Mouse (Mus musculus) intestine, embryonic 15.5 days (tissue): ENCODE results near the gene Arhgap45. TPM values are rescaled to one million over a fixed set of nuclear protein-coding genes. Genes with fewer than 3 reads are reported as not detected.
A peak's percentile ranks its signal among the peaks of the same experiment; 100 is the strongest.

Experiments
- ATAC-seq: fragments of 200-750 bp; cut with Nextera tagmentation; 2 replicates; pipeline ENCODE4 v1.8.0; 2017; ENCODE audit warnings: moderate TSS enrichment, moderate library complexity
- H3K27ac ChIP-seq: fragments of 300-500 bp; sonication (generic); 2 replicates; pipeline ENCODE4 v1.5.1; 2015; ENCODE audit warnings: mild to moderate bottlenecking, inconsistent platforms
- H3K27me3 ChIP-seq: fragments of 300-500 bp; sonication (generic); replicated peaks from 2 replicates; pipeline ENCODE4 v1.6.1; 2015; ENCODE audit warnings: inconsistent platforms
- H3K36me3 ChIP-seq: fragments of 300-500 bp; sonication (generic); 2 replicates; pipeline ENCODE4 v1.6.1; 2015; ENCODE audit warnings: inconsistent platforms
- H3K4me1 ChIP-seq: fragments of 300-500 bp; sonication (generic); replicated peaks from 2 replicates; pipeline ENCODE4 v1.6.1; 2015; ENCODE audit warnings: inconsistent platforms
- H3K4me2 ChIP-seq: fragments of 300-500 bp; sonication (generic); replicated peaks from 2 replicates; pipeline ENCODE4 v1.6.1; 2015; ENCODE audit warnings: mild to moderate bottlenecking, inconsistent platforms
- H3K4me3 ChIP-seq: fragments of 300-500 bp; sonication (generic); replicated peaks from 2 replicates; pipeline ENCODE4 v1.5.1; 2015; ENCODE audit warnings: inconsistent platforms
- H3K9ac ChIP-seq: fragments of 300-500 bp; sonication (generic); 2 replicates; pipeline ENCODE4 v1.6.1; 2015; ENCODE audit warnings: inconsistent platforms
- H3K9me3 ChIP-seq: fragments of 300-500 bp; sonication (generic); 2 replicates; pipeline ENCODE4 v1.6.1; 2016; ENCODE audit warnings: inconsistent platforms
- WGBS: fragments of 180-500 bp; shearing (Covaris S2); methylation state at CpG from one replicate; pipeline ENCODE4 v1.1.7; 2015; 5-methylcytosine and 5-hydroxymethylcytosine counted together
- polyA plus RNA-seq: library from polyadenylated mRNA; unstranded; fragments of >200 nt; fragmentation: Nextera tagmentation; extraction: Ambion mirVana; gene quantifications from 2 replicates; pipeline ENCODE4 v1.2.1, GENCODE M21; 2015

Gene Arhgap45
- polyA plus RNA-seq, 1 experiment from 2014 or later = 6.5 TPM

DNA sequence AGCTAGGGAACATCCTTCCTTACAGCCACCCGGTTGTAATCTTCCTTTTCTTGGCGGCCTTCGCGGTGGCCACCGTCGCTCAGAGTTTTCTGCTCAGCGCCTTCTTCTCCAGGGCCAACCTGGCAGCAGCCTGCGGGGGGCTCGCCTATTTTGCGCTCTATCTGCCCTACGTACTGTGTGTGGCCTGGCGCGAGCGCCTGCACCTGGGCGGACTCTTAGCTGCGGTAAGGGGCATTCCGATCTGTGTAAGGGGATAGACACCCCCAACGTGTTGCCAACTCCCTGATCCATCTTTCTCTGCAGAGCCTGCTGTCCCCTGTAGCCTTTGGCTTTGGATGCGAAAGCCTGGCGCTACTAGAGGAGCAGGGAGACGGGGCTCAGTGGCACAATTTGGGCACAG is 13.6 kb upstream of the Arhgap45 start:
- 41% methylated on average over 21 of the region's 21 CpGs for WGBS
- Histone ChIP-seq H3K27me3 (peaks cover 2% of the 10 kb centered on the region; the same call in 1 of the 2 replicates), H3K27ac (no peak overlapping the region), H3K4me1 (peaks cover 17% of the 10 kb centered on the region), H3K4me3 (no peak overlapping the region), H3K9ac (no peak overlapping the region), H3K4me2 (0 out of 2 replicates have a peak overlapping the region, but pooled peaks have one; percentile 9), H3K9me3 (no peaks in the 10 kb centered on the region), H3K36me3 (no peaks in the 10 kb centered on the region)
- ATAC-seq = no peak

DNA sequence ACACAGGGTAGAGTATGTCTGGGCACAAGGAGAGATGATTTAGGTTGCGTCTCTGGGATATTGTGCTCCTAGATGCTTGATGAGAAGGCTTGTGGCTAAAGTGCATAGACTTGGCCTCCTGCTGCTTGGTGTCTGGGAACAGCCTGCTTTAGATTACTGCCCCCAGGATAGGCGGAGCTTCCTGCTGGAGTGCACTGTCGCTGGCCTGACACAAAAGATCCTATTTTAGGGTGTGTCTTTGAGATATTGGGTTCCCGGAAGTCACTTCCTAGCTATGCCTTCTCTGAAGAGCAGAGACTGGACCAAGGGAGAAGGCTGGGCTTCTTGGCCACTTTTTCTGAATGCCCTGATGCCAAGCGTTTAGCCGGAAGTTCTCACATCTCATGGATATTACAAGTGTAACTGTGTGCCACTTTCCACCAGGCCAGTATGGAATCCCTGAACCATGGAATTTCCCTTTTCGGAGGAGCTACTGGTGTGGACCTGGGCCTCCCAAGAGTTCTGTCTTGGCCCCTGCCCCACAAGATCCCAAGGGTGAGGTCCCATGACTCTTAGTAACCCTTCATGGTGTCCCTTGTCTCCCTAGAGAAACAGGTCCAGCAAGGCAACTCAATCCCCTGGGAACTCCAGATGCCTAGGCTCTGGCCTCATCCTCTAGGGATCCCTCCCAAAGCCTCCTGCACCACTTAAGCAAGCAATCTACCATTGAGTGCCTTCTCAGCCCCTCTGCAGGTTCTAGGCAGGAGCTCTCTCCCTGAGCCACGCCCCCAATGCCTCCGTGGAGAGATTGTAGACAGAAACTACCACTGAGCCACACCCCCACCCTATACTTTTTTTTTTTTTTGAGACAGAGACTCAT is 12.8 kb upstream of the Arhgap45 start:
- H3K27me3 ChIP-seq = no peaks in the 10 kb centered on the region; the same call in 1 of the 2 replicates
- H3K4me3 ChIP-seq = no peak overlapping the region
- ATAC-seq = peak; percentile 58
- H3K4me1 ChIP-seq = peaks cover 12% of the 10 kb centered on the region
- 0 out of 2 replicates have a peak overlapping the region, but pooled peaks have one; percentile 9 for H3K4me2 ChIP-seq
- H3K9me3 ChIP-seq = no peaks in the 10 kb centered on the region
- H3K27ac ChIP-seq = no peak overlapping the region
- 55% methylated on average over 9 of the region's 9 CpGs for WGBS
- no peak overlapping the region for H3K9ac ChIP-seq
- no peaks in the 10 kb centered on the region for H3K36me3 ChIP-seq

DNA sequence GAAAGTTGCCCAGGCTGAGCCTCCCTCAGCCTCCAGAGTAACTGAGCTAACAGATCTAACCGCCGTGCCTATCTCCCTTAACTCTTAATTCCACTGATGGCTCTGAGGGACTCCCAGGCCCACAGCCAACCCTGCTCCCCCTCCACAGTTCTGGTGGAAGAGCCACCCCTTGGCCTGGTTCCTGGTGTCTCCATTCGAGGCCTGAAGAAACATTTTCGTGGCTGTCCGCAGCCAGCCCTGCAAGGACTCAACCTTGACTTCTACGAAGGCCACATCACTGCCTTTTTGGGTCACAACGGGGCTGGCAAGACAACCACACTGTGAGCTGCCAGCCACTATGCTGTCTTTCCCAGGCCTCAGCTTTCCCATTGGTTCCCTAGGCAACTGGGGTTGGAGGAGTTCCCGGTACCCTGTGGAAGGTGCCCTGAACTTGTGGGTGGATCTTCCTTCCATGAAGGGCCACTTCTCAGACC is 12.2 kb upstream of the Arhgap45 start:
- H3K9me3 ChIP-seq = no peaks in the 10 kb centered on the region
- peaks cover 12% of the 10 kb centered on the region for H3K4me1 ChIP-seq
- H3K36me3 ChIP-seq = no peaks in the 10 kb centered on the region
- H3K4me2 ChIP-seq = no peak overlapping the region
- H3K9ac ChIP-seq = no peak overlapping the region
- H3K27ac ChIP-seq = no peak overlapping the region
- no peaks in the 10 kb centered on the region; the same call in 1 of the 2 replicates for H3K27me3 ChIP-seq
- ATAC-seq = no peak; the same call in 1 of the 2 replicates
- whole genome bisulfite sequencing = 85% methylated on average over 8 of the region's 8 CpGs
- no peak overlapping the region for H3K4me3 ChIP-seq

DNA sequence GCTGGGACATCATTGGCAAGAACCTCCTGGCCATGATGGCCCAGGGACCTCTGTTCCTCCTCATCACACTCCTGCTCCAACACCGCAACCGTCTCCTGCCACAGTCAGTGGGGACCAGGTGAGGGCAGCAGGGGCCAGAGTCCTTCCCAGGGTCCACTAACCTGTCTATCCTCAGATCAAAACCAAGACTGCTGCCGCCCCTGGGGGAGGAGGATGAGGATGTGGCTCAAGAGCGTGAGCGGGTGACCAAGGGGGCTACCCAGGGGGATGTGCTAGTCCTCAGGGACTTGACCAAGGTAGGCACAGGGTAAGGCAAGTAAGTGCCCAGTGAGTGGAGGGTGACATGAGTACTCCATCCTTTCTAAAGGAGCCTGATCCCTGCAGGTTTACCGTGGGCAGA is 4.7 kb upstream of the Arhgap45 start:
- H3K27me3 ChIP-seq = peaks cover 28% of the 10 kb centered on the region
- WGBS = 85% methylated on average over 6 of the region's 6 CpGs
- no peak overlapping the region for H3K9ac ChIP-seq
- H3K4me1 ChIP-seq = peaks cover 4% of the 10 kb centered on the region; the same call in 1 of the 2 replicates
- ATAC-seq = no peak
- peaks cover 13% of the 10 kb centered on the region for H3K36me3 ChIP-seq
- no peaks in the 10 kb centered on the region for H3K9me3 ChIP-seq
- H3K4me3 ChIP-seq = no peak overlapping the region
- H3K27ac ChIP-seq = no peak overlapping the region
- H3K4me2 ChIP-seq = no peak overlapping the region

DNA sequence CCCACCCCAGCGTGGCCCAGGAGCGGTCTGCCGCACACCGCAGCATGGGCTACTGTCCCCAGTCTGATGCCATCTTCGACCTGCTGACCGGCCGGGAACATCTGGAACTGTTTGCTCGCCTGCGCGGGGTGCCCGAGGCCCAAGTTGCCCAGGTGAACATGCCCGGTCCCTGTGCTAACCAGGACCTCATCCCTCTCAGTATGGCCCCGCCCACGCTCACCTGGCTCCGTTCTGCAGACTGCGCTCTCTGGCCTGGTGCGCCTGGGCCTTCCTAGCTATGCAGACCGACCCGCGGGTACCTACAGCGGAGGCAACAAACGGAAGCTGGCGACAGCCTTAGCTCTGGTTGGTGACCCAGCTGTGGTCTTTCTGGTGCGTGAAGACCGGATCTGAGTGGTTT is 2.8 kb upstream of the Arhgap45 start:
- Histone ChIP-seq H3K9me3 (no peaks in the 10 kb centered on the region), H3K27ac (no peak overlapping the region), H3K4me1 (peaks cover 6% of the 10 kb centered on the region), H3K4me2 (no peak overlapping the region), H3K27me3 (peaks cover 28% of the 10 kb centered on the region), H3K9ac (no peak overlapping the region), H3K4me3 (no peak overlapping the region), H3K36me3 (peaks cover 13% of the 10 kb centered on the region)
- ATAC-seq = no peak
- 47% methylated on average over 25 of the region's 25 CpGs for WGBS

DNA sequence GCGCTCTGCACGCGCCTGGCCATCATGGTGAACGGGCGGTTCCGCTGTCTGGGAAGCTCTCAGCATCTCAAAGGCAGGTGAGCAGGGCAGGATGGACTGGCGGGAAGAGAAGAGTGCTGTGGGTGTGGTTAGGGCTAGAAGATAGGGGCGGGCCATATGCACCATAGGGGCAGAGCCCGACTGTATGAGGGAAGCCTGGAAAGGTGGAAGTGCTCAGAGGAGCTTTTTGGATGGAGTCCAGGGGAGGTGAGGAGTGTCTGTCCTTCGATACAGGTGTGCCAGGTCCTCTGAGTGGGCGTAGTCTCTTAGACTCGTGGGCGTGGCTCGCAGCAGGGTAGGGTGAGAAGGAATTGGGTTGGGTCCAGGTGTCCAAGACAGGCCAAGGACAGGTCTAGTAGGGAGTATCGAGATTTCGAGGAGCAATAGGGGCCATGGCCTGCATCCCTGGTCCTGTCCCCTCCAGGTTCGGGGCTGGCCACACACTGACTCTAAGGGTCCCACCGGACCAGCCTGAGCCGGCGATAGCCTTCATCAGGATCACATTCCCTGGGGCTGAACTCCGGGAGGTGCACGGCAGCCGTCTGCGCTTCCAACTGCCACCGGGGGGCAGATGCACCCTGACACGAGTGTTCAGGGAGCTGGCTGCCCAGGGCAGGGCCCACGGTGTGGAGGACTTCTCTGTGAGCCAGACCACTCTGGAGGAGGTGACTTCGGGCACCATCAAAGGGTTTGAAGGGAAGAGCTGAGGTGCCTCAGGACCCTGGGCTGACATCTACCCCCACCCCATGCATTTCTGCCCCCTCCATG is 1.8 kb upstream of the Arhgap45 start:
- 29% methylated on average over 28 of the region's 28 CpGs for WGBS
- H3K4me2 ChIP-seq = peak overlapping the region; percentile 6; the same call in 1 of the 2 replicates
- H3K9ac ChIP-seq = peak overlapping the region; percentile 28; the same call in 1 of the 2 replicates
- peaks cover 28% of the 10 kb centered on the region for H3K27me3 ChIP-seq
- H3K27ac ChIP-seq = no peak overlapping the region
- no peaks in the 10 kb centered on the region for H3K9me3 ChIP-seq
- ATAC-seq = peak; percentile 52
- H3K4me1 ChIP-seq = peaks cover 17% of the 10 kb centered on the region
- H3K36me3 ChIP-seq = peaks cover 11% of the 10 kb centered on the region
- H3K4me3 ChIP-seq = no peak overlapping the region

DNA sequence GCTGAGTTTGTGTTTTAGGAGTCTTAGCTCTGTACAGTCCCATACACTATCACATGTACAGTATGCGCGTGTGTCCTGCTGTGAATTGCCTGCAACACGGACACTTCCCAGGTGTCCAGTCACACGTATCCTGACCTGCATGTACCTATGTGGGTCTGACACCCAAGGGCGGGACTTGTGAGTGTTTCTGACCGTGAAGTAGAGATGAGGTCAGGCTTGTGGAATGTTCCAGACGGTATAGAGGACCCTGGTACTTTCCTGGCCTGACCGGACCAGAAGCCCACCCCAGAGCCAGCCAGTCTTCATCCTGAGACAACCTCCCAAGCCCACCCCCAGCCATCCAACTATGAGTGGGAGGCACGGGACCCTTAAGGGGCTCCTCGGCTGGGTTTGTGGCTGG is 870 bp upstream of the Arhgap45 start:
- Histone ChIP-seq H3K9ac (no peak overlapping the region), H3K4me2 (no peak overlapping the region), H3K4me3 (no peak overlapping the region), H3K9me3 (no peaks in the 10 kb centered on the region), H3K4me1 (peaks cover 18% of the 10 kb centered on the region), H3K36me3 (0 out of 2 replicates have a peak, but pooled peaks cover 4% of the 10 kb centered on the region), H3K27me3 (peaks cover 28% of the 10 kb centered on the region), H3K27ac (no peak overlapping the region)
- no peak for ATAC-seq
- WGBS = 80% methylated on average over 10 of the region's 10 CpGs

DNA sequence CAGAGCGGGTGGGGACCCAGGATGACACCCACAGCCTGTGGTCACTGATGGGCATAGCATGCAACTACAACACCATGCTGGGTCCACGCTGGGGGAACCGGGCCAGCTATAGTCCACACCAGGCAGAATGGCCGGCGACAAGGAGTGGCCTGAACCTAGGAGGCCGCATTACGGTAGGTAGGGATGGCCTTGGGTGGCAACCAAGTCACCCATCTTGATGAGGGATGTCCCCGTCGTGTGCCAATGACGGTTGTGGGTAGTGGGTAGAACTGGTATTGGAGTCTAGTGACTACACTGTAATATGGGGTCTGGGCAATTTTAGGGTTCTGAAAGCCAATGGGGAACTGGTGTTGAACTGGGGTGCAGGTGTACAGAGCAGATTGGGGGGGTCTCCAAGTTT is 478 bp downstream of the Arhgap45 start:
- Histone ChIP-seq H3K9me3 (no peaks in the 10 kb centered on the region), H3K9ac (no peak overlapping the region), H3K4me1 (peaks cover 18% of the 10 kb centered on the region), H3K36me3 (no peaks in the 10 kb centered on the region), H3K27me3 (peaks cover 28% of the 10 kb centered on the region), H3K4me2 (no peak overlapping the region), H3K27ac (no peak overlapping the region), H3K4me3 (peak overlapping the region; percentile 12; the same call in 1 of the 2 replicates)
- 84% methylated on average over 10 of the region's 10 CpGs for WGBS
- ATAC-seq = no peak

DNA sequence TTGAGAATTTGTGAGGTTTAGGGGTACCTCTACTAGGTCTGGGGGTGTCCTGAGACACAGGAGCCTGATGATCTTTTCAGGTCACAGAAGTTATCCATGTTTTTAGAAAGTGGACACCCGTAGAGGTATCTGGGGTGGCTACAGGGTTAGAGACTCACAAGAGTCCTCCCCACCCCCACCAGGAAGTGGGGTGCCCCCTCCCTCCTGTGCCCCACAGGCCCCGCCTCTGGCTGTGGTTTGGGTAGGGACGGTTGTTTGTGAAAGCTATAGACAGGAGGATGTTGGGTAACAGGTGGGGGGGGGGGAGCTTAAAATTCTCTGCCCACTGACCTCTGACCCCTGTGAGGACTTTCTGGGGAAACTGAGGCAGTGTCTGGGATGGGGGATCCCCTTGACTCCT is 908 bp downstream of the Arhgap45 start:
- Histone ChIP-seq H3K9ac (no peak overlapping the region), H3K9me3 (no peaks in the 10 kb centered on the region), H3K4me3 (no peak overlapping the region), H3K27me3 (peaks cover 28% of the 10 kb centered on the region), H3K4me2 (no peak overlapping the region), H3K27ac (no peak overlapping the region), H3K4me1 (peaks cover 18% of the 10 kb centered on the region), H3K36me3 (no peaks in the 10 kb centered on the region)
- WGBS = 57% methylated on average over 3 of the region's 3 CpGs
- no peak for ATAC-seq

DNA sequence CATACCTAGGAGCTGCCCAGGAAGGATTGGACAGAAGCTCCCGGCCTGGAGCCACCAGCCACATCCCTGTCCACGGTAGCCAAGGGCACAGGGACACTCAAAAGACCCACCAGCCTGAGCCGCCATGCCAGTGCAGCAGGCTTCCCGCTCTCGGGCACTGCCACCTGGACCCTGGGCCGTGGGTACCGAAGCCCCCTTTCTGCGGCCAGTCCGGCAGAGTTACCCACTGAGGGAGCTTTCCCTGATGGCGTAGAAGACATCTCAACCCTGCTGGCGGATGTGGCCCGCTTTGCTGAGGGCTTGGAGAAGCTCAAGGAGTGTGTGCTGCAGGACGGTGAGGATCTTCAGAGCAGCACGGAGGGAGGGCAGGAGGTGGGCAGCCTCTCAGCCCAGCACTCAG is 1.3 kb downstream of the Arhgap45 start:
- no peak overlapping the region for H3K9ac ChIP-seq
- 0 out of 2 replicates have a peak overlapping the region, but pooled peaks have one; percentile 13 for H3K27ac ChIP-seq
- no peaks in the 10 kb centered on the region for H3K36me3 ChIP-seq
- peaks cover 27% of the 10 kb centered on the region for H3K27me3 ChIP-seq
- 81% methylated on average over 14 of the region's 14 CpGs for WGBS
- no peak overlapping the region for H3K4me3 ChIP-seq
- H3K4me1 ChIP-seq = peaks cover 18% of the 10 kb centered on the region
- no peak for ATAC-seq
- no peak overlapping the region; the same call in 1 of the 2 replicates for H3K4me2 ChIP-seq
- H3K9me3 ChIP-seq = no peaks in the 10 kb centered on the region

DNA sequence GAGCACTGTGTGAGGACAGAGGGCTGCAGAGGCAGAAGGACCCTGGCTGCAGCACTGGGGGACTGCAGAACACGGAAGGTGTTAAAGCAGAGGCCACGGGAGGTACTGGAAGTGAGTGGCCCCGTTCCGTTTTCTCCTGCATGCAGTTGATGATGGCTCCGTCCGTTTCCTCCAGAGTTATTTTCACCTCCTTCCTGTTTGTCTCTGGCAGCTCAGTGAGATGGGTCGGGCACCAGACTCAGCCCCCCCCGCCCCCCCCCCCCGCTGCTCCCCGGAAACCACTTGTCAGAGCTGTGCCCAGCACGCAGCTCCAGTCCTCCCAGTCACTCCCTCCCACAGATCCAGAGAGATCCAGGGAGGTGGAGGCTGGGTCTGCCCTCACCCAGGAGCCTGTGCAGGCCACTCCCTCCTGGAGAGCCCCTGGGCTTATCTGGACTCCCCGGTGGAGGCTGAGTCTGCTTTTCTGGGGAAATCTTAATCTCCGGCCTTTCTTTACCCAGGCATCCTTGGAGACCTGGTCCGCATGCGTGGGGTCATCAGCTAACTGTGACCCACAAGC is 2.4 kb downstream of the Arhgap45 start:
- WGBS = 2% methylated on average over 15 of the region's 15 CpGs
- H3K36me3 ChIP-seq = no peaks in the 10 kb centered on the region
- H3K4me1 ChIP-seq = peaks cover 18% of the 10 kb centered on the region
- peak overlapping the region; percentile 53 for H3K4me2 ChIP-seq
- no peak overlapping the region for H3K27ac ChIP-seq
- peak; percentile 78 for ATAC-seq
- H3K4me3 ChIP-seq = peak overlapping the region; percentile 12; the same call in 1 of the 2 replicates
- peaks cover 17% of the 10 kb centered on the region for H3K27me3 ChIP-seq
- no peaks in the 10 kb centered on the region for H3K9me3 ChIP-seq
- peak overlapping the region; percentile 36; the same call in 1 of the 2 replicates for H3K9ac ChIP-seq
